Mouse (Mus musculus) hematopoietic multipotent progenitor cell, adult 10-12 weeks (in vitro differentiated cells): ENCODE measurements around the gene Gm815. TPM values are rescaled to one million over a fixed set of nuclear protein-coding genes. Genes with fewer than 3 reads are reported as not detected.

ENCODE experiments used
- polyA plus RNA-seq: library from polyadenylated mRNA; stranded (reverse); fragments of >175 nt; gene quantifications from 2 replicates; pipeline ENCODE4 v1.2.3, GENCODE M21; 2012; ENCODE audit warnings: low replicate concordance

Gene Gm815
- polyA plus RNA-seq: 0.25 TPM in 1 of 2 replicates, not detected in the other

DNA sequence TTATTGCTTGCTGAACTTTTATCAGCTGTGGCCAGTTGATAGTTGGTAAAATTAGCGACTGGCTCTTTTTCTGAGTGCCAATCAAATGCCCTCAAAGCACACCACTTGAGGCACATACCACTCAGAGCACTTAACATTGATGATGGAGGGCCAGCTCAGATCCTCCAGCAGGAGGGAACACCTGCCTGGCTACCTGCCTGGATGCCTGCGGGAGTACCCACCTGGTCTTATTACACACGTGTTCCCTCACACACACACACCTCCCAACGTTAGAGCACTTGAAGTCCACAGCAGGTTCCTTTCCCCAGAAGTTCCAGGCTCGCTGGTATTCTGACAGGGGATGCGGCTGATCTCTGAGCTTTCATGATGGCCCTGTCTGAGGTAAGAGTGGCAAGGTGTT, at the start of gene Gm815:
Gm815 (plus strand) TSS at position 266 of the 400 bp plus-strand sequence.

